Mouse (Mus musculus): ENCODE data around the gene Lsp1. TPM values are rescaled to one million over a fixed set of nuclear protein-coding genes. Genes with fewer than 3 reads are reported as not detected.

Gene Lsp1
- polyA plus RNA-seq, 1 experiment from 2014 or later = 156 TPM

- Histone ChIP-seq H3K27me3 (ENCODE audit: insufficient read depth, low read length) (no peaks in the 10 kb centered on the region), H3K27ac (ENCODE audit: low read length) (peak overlapping the region; percentile 91), H3K4me1 (ENCODE audit: insufficient read depth, low read length) (peaks cover 72% of the 10 kb centered on the region), H3K4me3 (ENCODE audit: low read length) (no peak overlapping the region), H3K36me3 (ENCODE audit: insufficient read depth, low read length) (peaks cover 4% of the 10 kb centered on the region; the same call in 1 of the 2 replicates), H3K4me2 (replicated peaks; ENCODE audit: low read depth, low read length) (no peak overlapping the region), H3K9me3 (ENCODE audit: low read length) (no peaks in the 10 kb centered on the region), H3K9ac (replicated peaks; ENCODE audit: low read length) (peak overlapping the region; percentile 56)
- 27% methylated on average over 4 of the region's 4 CpGs for whole genome bisulfite sequencing
- no peak for ATAC-seq (ENCODE audit: low FRiP score, low TSS enrichment)
These were observed 77.7 kb downstream of the Lsp1 start for GRCm38 (mm10) chr7:142538291-142538690.

- Histone ChIP-seq H3K36me3 (ENCODE audit: insufficient read depth, low read length) (peaks cover 4% of the 10 kb centered on the region; the same call in 1 of the 2 replicates), H3K27me3 (ENCODE audit: insufficient read depth, low read length) (no peaks in the 10 kb centered on the region), H3K9me3 (ENCODE audit: low read length) (no peaks in the 10 kb centered on the region), H3K4me1 (ENCODE audit: insufficient read depth, low read length) (peaks cover 72% of the 10 kb centered on the region), H3K9ac (replicated peaks; ENCODE audit: low read length) (peak overlapping the region; percentile 56), H3K27ac (ENCODE audit: low read length) (peak overlapping the region; percentile 91), H3K4me2 (replicated peaks; ENCODE audit: low read depth, low read length) (no peak overlapping the region), H3K4me3 (ENCODE audit: low read length) (no peak overlapping the region)
- no peak for ATAC-seq (ENCODE audit: low FRiP score, low TSS enrichment)
- WGBS = 24% methylated on average over 6 of the region's 6 CpGs
These were observed 78.2 kb downstream of the Lsp1 start for GRCm38 (mm10) chr7:142538766-142539165.

- H3K27me3 ChIP-seq (ENCODE audit: insufficient read depth, low read length) = no peaks in the 10 kb centered on the region
- H3K9ac ChIP-seq (replicated peaks; ENCODE audit: low read length) = no peak overlapping the region; the same call in 1 of the 2 replicates
- H3K4me2 ChIP-seq (replicated peaks; ENCODE audit: low read depth, low read length) = no peak overlapping the region
- WGBS = 29% methylated on average over 8 of the region's 8 CpGs
- no peak for ATAC-seq (ENCODE audit: low FRiP score, low TSS enrichment)
- H3K36me3 ChIP-seq (ENCODE audit: insufficient read depth, low read length) = peaks cover 4% of the 10 kb centered on the region; the same call in 1 of the 2 replicates
- no peaks in the 10 kb centered on the region for H3K9me3 ChIP-seq (ENCODE audit: low read length)
- peaks cover 62% of the 10 kb centered on the region for H3K4me1 ChIP-seq (ENCODE audit: insufficient read depth, low read length)
- peak overlapping the region; percentile 91 for H3K27ac ChIP-seq (ENCODE audit: low read length)
- H3K4me3 ChIP-seq (ENCODE audit: low read length) = no peak overlapping the region
These were observed 79.2 kb downstream of the Lsp1 start for GRCm38 (mm10) chr7:142539828-142540227.

- peak overlapping the region; percentile 90 for H3K27ac ChIP-seq (ENCODE audit: low read length)
- H3K36me3 ChIP-seq (ENCODE audit: insufficient read depth, low read length) = no peaks in the 10 kb centered on the region
- 4% methylated on average over 11 of the region's 11 CpGs for WGBS
- no peaks in the 10 kb centered on the region for H3K9me3 ChIP-seq (ENCODE audit: low read length)
- peak overlapping the region; percentile 54 for H3K9ac ChIP-seq (replicated peaks; ENCODE audit: low read length)
- peaks cover 58% of the 10 kb centered on the region for H3K4me1 ChIP-seq (ENCODE audit: insufficient read depth, low read length)
- H3K27me3 ChIP-seq (ENCODE audit: insufficient read depth, low read length) = no peaks in the 10 kb centered on the region
- no peak overlapping the region for H3K4me3 ChIP-seq (ENCODE audit: low read length)
- peak; percentile 84 for ATAC-seq (ENCODE audit: low FRiP score, low TSS enrichment)
- H3K4me2 ChIP-seq (replicated peaks; ENCODE audit: low read depth, low read length) = no peak overlapping the region
These were observed 82.2 kb downstream of the Lsp1 start for GRCm38 (mm10) chr7:142542771-142543303.

Other genes with a start within 250 kb of the Lsp1 start
- not detected in 2 replicates for gene Gm7579, start 248.9 kb upstream of the Lsp1 start, polyA plus RNA-seq (2015; fragmentation: Nextera tagmentation; extraction: Ambion mirVana)
- gene Krtap5-5, start 230.8 kb upstream of the Lsp1 start, polyA plus RNA-seq (2015; fragmentation: Nextera tagmentation; extraction: Ambion mirVana) = not detected in 2 replicates
- not detected in 2 replicates for gene Gm40460, start 219.7 kb upstream of the Lsp1 start, polyA plus RNA-seq (2015; fragmentation: Nextera tagmentation; extraction: Ambion mirVana)
- gene Gm2431, start 202.5 kb upstream of the Lsp1 start, polyA plus RNA-seq (2015; fragmentation: Nextera tagmentation; extraction: Ambion mirVana) = not detected in 2 replicates
- not detected in 2 replicates for gene Gm4559, start 186.4 kb upstream of the Lsp1 start, polyA plus RNA-seq (2015; fragmentation: Nextera tagmentation; extraction: Ambion mirVana)
- gene Krtap5-1, start 163.7 kb upstream of the Lsp1 start, polyA plus RNA-seq (2015; fragmentation: Nextera tagmentation; extraction: Ambion mirVana) = not detected in 2 replicates
- gene Krtap5-4, start 157.3 kb upstream of the Lsp1 start, polyA plus RNA-seq (2015; fragmentation: Nextera tagmentation; extraction: Ambion mirVana) = not detected in 2 replicates
- 1.8 and 2.5 TPM in 2 replicates for gene Ifitm10, start 87.1 kb upstream of the Lsp1 start, polyA plus RNA-seq (2015; fragmentation: Nextera tagmentation; extraction: Ambion mirVana)
- gene Gm49369, start 78.1 kb upstream of the Lsp1 start, polyA plus RNA-seq (2015; fragmentation: Nextera tagmentation; extraction: Ambion mirVana) = 4.4 TPM in 1 of 2 replicates, not detected in the other
- 398 and 453 TPM in 2 replicates for gene Ctsd, start 72.8 kb upstream of the Lsp1 start, polyA plus RNA-seq (2015; fragmentation: Nextera tagmentation; extraction: Ambion mirVana)
- gene Syt8, start 26.0 kb upstream of the Lsp1 start, polyA plus RNA-seq (2015; fragmentation: Nextera tagmentation; extraction: Ambion mirVana) = 2.3 and 4.0 TPM in 2 replicates
- 11.9 and 12.0 TPM in 2 replicates for gene Tnni2, start 19.0 kb upstream of the Lsp1 start, polyA plus RNA-seq (2015; fragmentation: Nextera tagmentation; extraction: Ambion mirVana)
- gene Tnnt3, start 38.0 kb downstream of the Lsp1 start, polyA plus RNA-seq (2015; fragmentation: Nextera tagmentation; extraction: Ambion mirVana) = 14.2 and 17.2 TPM in 2 replicates
- gene Mrpl23, start 71.9 kb downstream of the Lsp1 start, polyA plus RNA-seq (2015; fragmentation: Nextera tagmentation; extraction: Ambion mirVana) = 24.4 and 24.6 TPM in 2 replicates
- 516 and 585 TPM in 2 replicates for gene Igf2, start 206.0 kb downstream of the Lsp1 start, polyA plus RNA-seq (2015; fragmentation: Nextera tagmentation; extraction: Ambion mirVana)
- gene Gm49394, start 209.1 kb downstream of the Lsp1 start, polyA plus RNA-seq (2015; fragmentation: Nextera tagmentation; extraction: Ambion mirVana) = 0.07 TPM in 1 of 2 replicates, not detected in the other